Mouse (Mus musculus) brain, adult 2 months (tissue): Measurements from ENCODE around the gene Itpr1.

ENCODE experiments used
- DNase-seq: peaks from one replicate; pipeline ENCODE4 v3.0.0; 2011; ENCODE audit warnings: low read depth, low spot score

Gene Itpr1

DNA sequence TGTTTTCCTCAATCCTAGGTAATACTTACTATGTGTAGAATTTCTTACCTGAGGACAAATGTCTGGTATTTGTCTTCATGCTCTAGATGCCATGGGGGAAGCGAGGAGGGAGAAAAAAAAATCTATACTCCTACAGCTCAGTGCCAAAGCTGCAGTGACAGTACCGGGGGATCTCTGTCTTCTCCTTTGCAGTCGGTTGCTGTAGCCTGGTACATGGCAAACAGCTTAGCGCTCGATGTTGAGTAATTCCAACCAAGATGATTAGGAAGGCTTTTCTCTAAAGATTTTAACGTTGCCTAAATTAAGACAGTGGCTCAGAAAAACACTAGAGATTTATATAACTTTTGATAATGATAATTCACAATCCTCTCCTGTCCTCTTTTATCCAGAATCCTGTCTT, 221.9 kb downstream of the Itpr1 start:
- peak; percentile 62 for DNase-seq

DNA sequence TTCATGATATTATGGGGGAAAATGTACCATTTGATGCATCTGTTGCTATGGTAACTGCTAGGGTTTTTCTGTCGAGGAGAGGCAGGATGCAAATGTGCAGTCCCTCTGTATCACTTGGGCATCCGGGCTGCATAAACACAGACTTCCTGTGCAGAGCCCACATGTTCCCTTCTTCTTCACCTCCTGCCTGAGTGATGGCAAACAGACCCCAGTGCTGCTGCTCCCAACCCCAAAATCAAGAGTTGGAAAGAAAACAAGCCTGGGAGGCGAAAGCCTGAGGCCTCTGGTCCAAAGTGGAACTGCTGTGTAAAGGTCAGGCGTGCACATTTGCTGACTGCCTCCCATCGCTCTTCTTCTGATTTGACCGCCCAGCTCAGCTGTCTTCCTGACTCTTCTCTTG, 222.6 kb downstream of the Itpr1 start:
- peak; percentile 83 for DNase-seq

DNA sequence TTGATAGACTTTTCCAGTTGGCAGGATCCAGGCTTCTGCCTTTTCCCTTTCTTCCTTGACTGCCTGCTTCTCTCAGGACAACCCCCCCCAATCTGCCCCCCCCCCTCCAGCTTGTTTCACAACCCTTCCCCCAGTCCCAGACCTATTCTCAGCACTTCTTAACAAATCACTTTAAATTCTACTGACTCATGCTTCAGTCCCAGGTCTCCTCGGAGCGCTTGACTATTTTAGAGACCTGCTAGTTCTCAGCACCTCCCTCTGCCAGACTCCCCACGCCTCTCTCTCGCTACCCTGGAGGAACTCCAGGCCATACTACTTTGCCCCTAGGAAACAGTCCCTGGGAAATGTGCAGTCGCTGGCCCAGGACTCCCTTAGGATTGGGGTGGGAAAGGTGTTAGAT, 223.7 kb downstream of the Itpr1 start:
- peak; percentile 87 for DNase-seq

DNA sequence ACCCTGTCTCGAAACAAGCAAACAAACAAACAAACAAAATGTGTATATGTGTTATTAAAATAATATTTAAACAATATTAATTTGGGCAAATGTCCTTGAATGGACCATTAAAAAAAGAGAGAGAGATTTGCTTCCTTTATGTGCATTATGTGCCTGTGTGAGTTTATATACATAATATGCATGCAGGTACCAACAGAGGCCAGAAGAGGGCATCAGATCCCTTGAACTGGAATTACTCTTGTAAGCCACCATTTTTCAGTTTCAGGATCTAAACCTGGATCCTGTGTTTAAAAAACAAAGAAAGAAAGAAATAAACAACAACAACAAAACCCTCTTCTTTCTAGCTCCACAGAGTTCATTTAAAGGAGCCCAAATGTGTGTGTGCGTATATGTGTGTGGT, 228.4 kb downstream of the Itpr1 start:
- DNase-seq: no peak

DNA sequence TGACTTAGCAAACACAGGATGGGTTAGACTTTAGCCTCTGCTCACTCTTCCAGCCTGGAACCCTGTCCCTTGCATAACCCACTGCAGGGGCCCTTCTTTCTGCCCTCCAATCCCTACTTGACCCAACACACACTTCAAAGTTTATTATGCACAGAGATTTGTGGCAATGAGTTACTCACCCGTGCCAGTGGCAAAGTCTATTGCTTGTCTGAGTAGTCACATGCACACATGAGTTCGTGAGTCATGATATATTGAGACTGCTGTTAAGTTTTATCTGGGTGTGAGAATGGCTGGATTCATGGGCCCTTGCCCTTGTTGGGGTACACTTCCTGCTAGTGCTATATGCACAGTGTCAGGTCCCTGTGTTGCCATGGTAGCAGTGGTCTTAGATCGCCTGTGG, 229.4 kb downstream of the Itpr1 start:
- no peak for DNase-seq

DNA sequence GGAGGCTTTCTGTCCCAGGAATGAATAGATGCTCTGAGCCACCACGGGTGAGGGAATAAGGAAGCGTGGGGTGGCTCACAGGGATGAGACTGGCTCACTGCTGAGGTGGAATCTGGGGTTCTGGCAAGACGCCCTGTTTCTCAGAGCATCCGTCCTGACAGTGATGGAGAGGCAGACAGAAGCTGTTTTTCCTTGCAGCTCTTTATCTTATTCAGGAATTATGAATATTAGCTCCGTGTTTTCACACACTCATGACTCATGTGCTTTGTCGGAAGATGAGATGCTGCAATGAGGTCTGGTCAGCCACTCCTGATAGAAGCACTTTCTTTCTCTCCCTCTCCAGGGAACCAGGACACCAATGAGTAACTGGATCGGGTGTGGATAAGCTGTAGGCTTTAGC, 231.5 kb downstream of the Itpr1 start:
- peak; percentile 89 for DNase-seq

DNA sequence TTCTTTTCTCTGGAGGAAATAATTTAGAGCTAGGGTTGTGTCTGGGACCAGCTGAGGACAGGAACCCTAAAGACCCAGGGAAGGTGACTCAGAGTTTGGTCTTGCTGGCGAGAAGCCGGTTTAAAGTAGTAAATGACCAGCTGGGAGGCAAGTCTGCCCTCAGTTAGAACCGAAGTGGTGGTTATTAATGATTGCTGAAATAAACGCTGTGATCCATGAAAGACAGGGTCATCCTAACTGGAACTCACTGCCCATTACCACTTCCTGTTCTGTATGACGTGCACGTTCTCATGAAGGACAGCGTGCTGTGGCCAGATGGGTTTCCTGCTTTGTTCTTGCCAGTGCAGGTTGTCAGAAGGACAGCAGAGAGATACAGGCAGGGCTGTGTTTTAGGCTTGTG, 232.1 kb downstream of the Itpr1 start:
- peak; percentile 20 for DNase-seq

DNA sequence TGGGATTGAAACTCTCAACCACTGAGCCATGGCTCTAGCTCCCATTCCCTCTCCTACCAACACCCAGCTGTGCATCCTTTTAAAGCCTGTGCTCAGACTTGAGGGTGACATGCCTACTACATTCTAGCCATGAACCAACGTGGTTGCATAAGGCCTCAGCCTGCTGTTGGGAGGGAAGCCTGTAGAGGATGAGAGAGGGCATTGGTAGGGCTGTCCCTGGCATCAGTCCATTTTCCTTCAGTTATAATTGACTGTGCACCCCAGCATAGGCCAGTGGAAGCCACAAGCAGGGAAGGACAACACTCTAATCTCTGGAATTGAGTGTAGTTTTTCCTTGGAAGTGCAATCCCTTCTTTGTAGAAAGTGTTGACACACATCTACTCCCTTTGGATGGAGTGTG, 233.9 kb downstream of the Itpr1 start:
- DNase-seq: no peak

DNA sequence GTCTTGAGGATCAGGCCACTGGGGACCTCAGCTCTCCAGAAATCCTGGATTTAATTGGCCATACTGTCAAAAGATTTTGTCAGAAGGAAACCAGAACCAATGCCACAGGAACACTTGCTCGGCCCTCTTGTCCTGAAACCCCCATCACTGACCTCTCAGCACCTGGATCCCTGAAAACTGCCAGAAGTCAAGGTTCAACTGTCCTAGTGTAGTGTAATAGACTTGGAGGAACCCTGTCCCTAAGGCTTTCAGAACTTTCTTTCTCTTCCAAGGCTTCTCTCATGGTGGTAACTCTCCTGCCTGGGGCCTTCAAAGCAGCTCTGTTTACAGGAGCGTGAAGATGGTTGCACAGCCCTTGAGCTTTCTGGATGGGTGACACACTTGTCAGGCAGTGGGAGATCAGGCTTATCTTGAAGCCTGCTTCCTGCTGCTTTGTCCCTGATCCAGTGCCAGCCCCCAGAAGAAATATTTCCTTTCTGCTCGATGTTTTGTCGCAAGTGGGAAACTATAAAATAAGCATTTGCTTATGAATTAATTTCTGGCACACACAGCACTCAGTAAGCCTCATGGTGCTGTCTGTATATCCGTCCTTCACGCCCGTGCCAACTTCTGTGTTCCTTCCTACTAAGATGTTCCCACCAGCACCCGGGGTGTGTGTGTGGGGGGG, 234.4 kb downstream of the Itpr1 start:
- peak; percentile 66 for DNase-seq

DNA sequence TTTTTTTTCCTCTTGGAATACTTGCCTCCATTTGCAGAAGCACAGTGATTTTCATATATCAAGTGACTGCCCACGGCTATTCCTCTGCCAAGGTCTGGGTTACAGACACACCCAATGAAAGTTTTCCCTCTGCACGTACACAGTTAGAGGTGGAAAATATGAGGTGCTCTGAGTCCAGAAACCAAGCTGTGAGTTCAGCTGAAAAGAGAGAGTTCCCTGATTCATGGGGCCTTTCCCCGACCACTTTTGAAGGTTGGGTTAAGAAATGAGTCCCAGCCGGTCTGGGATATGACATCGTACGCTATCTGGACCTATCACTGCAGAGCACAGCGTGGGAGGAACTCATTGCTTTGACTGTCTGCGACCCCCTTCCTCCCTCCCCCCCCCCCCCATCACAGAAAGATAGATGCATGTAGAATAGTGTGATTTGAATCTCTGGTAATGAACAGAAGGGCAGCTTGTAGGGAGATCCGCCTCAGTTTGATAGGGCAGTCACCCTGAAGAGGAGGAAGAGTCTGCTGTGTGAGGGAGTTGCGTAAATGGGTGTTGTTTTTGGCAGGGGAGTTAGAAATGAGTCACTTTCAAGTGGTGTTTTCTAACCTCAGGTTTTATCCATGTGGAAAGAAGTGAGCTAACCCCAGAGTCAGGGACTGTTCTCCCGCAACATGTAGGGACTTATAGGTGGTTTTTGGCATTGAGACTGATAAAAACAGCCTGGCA, 235.3 kb downstream of the Itpr1 start:
- DNase-seq: peak; percentile 64

DNA sequence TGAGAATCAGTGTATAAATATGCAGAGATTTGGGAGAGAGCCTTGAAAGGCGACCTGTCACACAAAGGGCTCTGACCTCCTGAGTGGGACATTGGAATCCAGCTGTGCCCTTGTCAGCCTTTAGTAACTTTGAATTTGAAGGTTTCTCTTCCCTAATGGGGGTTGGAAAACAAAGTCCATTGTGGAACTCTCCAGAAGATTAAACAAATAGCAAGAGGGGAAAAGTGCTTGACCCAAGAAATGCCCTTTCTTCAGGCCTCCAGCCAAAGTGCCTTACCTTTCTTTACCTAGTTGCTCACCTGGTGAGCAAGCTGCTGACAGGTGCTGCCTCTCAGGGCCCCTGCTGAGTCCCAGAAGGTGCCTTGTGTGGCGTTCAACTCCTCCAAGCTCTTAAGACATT, 236.0 kb downstream of the Itpr1 start:
- no peak for DNase-seq

DNA sequence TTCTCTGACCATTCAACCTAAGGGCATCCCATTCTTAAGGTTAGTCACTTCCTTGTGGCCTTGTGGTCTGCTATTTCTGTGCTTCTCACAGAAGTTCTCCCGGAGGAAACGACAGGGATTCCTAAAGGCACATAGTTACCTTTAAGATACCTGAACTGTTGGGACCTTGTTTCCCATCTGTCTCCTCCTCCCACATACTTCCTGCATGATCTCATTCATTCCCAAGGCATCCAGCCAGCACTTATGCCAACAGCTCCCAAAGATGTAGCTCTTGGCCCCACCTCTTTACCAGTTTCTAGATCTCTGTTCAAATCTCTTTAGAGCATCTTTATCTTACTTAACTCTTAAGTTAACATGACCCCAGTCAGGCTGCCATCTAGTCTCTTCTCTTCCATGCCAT, 238.6 kb downstream of the Itpr1 start:
- peak; percentile 79 for DNase-seq

DNA sequence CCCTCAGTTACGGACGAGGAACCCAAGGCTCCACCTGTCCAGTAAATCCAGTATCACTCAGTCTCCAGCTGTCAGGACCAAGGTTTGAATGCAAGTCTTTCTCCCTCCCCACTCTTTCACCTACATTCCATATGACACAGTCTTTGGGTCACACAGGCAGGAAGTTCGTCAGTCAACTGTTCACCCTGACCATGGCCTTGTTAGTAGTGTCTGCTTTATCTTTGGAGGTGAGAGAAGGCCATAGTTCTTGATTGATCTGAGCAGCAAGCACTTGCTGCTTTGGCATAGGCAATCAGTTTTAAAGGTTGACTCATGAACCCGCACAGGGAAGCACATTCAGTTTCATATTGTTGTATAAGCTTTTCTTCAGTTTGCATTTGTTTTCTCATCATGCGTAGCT, 240.7 kb downstream of the Itpr1 start:
- DNase-seq: no peak

DNA sequence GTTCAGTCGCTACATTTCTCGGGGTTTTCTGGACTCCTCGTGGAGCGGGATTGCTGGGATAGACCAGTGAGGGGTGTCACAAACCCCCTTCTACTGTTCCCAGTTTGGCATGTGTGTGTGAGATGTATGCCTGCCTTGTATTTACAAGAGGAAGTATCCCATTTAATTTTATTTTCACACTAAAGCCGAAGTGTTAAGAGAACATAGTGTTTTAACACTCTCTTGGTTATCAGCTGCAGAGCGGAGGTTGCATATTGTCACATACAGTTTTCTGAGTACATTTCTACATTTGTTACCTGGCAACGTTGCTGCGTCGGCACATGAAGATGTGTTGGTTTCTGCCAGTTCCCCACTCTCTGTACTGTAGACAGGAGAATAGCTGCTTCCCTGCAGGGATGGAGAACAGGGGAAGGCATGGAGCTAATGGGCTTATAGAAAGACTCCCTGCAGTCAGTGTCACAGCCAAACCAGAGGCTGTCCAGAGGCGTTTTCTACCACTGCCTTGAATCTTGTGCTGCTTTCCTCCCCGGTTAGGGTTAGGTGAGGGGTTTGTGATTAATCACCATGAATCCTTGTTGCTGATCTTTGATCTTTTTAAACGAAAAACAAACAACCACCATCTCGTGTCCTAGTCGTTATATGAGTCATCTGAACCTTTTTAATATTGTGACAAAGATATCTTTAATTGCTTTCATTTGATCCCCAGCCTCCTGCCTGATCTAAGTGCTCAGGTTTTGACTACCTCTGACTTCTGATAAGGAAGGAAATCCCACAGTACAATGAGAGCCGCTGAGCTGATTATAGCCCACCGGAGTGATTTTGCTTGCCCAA, 241.4 kb downstream of the Itpr1 start:
- peak; percentile 89 for DNase-seq

DNA sequence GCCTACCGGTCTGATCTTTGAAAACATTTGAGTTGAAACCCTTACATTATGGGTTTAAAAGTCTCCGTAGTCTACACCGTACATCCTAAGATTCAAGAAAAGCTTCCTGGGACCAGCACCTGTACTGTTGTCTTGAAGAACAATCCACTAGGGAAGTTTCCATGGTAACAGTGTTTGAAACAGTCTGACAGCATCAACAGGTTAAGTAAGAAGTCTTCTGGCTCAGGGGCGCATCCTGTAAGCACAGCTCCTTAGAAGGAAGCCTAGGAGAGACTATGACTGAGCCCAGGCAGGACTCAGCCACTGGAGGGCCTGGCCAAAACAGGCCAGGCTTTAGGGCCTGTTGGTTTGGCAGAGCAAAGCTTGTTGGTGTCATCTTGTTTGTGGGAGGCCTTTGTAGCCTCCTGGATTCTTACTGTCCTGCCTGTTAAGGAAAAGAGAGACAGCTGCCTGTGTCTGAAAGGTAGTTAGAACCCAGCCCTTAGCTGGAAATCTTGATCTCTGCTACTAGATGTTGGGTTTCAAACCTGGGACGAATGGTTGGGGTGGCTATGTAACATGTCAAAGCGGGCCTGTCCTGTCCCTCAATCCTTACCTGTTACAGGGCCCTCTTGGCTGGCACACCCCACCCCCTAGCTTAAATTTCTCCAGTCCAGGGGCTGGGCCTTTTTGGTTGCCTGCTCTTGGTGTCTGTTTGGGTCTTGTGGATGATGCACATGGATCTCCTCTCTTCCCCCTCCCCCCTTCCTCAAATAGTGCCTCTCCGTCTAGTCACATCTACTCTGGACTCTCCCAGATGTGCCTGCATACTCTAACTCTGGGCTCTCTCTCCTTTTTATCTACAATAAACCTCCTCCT, 242.3 kb downstream of the Itpr1 start:
- no peak for DNase-seq

DNA sequence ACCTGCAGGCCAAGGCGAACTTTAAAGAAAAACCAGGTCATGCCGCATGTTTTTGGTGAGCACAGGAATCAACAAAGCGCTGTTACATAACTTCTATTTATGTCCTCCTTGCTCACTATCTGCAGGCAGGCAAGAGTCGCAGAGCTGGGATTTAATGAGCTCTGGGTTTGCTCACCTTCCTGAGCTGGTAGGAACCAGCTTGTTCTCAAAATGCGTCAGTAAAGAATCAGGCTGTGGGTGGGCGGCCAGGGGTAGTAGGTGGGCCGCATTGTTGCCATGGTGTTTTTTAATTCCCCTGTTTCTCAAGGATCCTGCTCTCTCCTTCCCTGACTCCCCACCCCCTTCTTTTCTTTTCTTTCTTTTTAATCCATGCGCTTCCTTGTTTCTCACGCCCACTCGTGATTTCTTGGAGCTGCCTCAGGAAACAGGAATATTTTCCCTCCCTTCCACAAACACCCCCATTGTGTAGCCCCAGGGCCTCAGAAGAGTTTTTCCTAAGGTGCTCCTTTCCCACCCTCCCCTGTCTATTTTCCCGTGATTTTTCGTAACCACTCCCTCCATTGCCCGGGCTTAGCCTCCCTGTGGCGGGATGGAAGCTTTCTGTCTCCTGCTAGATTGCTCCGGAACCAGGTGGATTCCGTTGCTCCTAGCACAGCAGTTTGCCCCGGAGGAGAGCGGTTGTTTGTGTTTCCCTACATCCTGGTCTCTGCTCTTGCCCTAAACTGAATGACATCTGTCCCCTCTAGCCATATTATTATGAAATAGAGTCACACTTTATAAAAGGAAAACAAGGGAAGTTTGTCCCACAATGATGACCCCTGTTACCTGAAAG, 243.6 kb downstream of the Itpr1 start:
- peak; percentile 96 for DNase-seq

DNA sequence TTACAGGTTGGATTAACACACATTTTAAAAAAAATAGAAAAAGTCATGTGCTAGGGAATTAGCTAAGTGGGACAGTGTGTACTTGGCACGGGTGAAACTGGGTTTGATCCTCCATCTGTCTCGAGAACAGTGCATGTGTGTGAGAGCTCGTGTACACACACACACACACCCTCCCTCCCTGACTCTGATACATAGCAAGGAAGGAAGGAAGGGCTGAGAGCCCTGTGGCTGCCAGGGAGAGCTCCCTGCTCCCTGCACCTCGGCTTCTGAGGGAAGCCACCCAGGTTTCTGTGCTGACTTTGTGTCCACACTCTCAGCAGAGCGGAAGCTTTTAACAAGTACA, 244.1 kb downstream of the Itpr1 start:
- peak; percentile 95 for DNase-seq

DNA sequence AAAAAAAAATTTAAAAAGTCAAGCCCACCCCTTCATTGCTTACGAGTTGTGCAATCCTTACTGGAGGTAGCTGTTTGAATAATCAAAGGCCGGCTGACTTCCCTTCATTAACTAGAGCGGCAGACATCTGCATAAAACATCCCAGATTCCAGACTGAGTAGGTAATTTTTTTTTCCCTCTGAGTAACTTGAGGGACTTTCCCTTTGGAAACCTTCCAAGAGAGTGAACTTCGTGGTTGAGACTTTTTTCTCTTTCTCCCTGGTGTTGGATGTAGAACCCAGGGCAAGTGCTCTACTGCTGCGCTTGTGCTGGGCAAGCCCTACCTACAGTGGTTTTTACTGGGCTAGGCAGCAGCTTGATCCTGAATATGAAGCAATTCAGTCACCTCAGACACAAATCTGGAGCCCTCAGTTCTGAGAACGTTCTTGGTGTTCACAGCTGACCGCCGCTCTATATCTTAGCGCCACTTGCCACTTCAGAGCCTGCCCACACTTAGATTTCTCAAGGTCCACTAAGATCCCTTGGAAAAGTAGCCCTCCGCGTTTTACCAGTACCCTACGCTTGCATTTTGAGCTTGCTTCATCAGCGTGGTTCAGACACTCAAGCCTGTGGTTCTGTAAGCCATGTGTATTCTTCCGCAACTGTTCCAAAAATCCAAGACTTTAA, 244.8 kb downstream of the Itpr1 start:
- DNase-seq: no peak

DNA sequence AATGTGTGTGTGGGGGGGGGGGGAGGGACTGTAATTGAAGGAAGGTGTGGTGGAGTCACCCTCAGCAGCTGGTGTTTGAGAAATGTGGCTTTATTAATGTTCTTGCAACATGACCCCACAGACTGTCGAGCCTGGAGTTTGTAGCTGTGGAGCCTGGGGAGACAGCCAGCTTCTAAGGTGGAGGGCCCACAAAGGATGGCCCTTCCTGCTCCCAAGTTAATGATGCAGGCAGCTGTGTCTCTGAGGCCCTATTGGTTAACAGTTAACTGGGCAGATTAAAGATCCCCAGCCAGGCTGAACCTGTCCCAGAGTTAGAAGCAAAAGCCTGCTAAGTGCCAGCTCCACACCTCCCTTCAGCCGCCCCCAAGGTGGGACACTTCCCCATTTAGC, 245.3 kb downstream of the Itpr1 start:
- DNase-seq: no peak

DNA sequence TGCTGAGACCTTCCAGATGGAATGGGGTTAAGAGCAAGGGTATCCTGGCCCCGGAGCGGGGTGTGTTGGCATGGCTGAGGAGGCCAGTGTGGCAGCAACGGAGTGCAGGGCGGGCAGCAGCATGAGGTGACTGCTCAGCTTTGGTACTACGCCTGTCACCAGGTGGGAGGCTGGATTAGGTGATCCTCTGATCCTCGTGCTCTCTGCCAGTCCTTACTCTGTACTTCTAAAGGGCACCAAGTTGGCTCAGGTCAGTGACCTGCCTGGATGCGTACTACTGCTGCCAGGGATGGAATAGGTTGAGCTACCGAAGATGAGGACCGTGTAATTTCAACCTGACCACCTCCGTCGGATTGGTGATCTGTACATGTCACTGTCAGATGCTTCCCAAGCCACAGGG, 245.9 kb downstream of the Itpr1 start:
- DNase-seq: no peak
